Mouse (Mus musculus): ENCODE data around the gene Ndufb4. TPM values are rescaled to one million over a fixed set of nuclear protein-coding genes. Genes with fewer than 3 reads are reported as not detected.

The Ndufb4 gene
- 292 and 297 TPM in 2 replicates for polyA plus RNA-seq (2021; fragmentation: Nextera tagmentation)
- long read RNA-seq, experiment 1, transcript Ndufb4-201 (3 exons, 971 nt): major isoform, 100 of 110 reads
- long read RNA-seq, experiment 1, partial matches to known transcripts: 0 of 110 reads
- long read RNA-seq, experiment 1, other reads (novel, unspliced or antisense): 6 of 110 reads
- long read RNA-seq, experiment 2, transcript Ndufb4-201 (3 exons, 971 nt): major isoform, 598 of 609 reads
- long read RNA-seq, experiment 2, partial matches to known transcripts: 0 of 609 reads
- long read RNA-seq, experiment 2, other reads (novel, unspliced or antisense): 11 of 609 reads

DNA sequence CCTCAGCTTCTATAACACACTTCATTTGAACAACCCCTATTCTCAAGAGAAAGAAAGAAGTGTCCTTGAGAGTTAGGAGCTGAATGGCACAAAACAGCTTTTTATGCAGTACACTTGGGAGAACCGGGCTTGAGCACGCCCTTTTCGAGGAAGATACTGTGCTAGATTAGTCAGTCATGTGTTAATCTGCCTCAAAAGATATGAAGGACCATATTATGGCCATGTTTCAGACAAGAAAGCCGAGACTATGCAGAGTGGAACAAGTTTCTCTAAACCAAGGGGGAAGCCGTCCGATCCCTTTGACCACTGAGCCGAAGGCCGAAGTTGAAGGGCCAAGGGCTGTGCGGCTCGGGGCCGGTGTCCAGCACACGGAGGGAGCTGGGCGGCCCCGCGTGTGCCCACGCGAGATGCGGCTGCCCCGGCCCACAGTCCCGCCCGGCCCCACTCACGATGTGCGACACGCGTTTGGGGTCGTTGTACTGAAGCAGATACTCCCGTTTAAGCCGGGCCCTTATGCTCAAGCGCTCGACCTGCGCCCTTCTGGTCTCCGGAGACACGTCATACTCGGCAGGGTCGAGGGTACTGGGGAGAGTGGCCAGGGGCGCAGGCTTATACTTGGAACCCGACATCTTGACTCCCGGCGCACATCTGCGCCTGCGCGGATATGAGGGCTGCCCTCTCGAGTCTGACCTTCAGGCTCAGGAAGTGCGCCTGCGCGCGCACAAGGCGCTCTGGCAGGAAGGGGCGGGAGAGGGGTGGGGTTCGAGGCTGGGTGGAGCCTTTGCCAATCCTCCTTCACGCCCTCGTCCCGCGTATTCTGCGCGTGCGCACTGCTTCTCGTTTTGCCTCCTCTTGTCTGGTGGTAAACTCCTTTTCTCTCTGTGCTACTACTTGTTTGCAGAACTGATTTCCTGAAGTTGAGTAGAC is at the start of gene Ndufb4:
Gene Ndufb4, minus strand, starts transcription at position 723 of the 927 bp plus-strand sequence.

Other genes starting within 250 kb of the Ndufb4 start
- 11.5 and 11.8 TPM in 2 replicates for gene Gtf2e1, start 114.7 kb downstream of the Ndufb4 start, polyA plus RNA-seq (2021; fragmentation: Nextera tagmentation)
- 8.2 and 8.6 TPM in 2 replicates for gene Rabl3, start 114.6 kb downstream of the Ndufb4 start, polyA plus RNA-seq (2021; fragmentation: Nextera tagmentation)
- 0.26 TPM in 1 of 2 replicates, not detected in the other for gene Hgd, start 74.3 kb downstream of the Ndufb4 start, polyA plus RNA-seq (2021; fragmentation: Nextera tagmentation)
- 16.0 and 21.7 TPM in 2 replicates for gene Fstl1, start 122.4 kb upstream of the Ndufb4 start, polyA plus RNA-seq (2021; fragmentation: Nextera tagmentation)
- gene Gm36028, start 206.7 kb upstream of the Ndufb4 start, polyA plus RNA-seq (2021; fragmentation: Nextera tagmentation): not detected in 2 replicates
- 25.9 and 32.5 TPM in 2 replicates for gene Lrrc58, start 213.9 kb upstream of the Ndufb4 start, polyA plus RNA-seq (2021; fragmentation: Nextera tagmentation)

Measured in left cerebral cortex, adult 6 months (tissue).